Mouse (Mus musculus): ENCODE data around the gene Pigq.

- TF ChIP-seq POLR2A (IDR thresholded peaks at IDR 0.05; ENCODE audit: control insufficient read depth, low read depth, low read length) (no peak), CTCF (IDR thresholded peaks at IDR 0.05; ENCODE audit: control insufficient read depth, insufficient read depth, insufficient replicate concordance, low read depth, low read length) (no peak)
These were observed 35.3 kb upstream of the Pigq start for GRCm38 (mm10) chr17:25979829-25980738.
